9 mouse cellular contexts compared by ENCODE assay signal in the genomic region with DNA sequence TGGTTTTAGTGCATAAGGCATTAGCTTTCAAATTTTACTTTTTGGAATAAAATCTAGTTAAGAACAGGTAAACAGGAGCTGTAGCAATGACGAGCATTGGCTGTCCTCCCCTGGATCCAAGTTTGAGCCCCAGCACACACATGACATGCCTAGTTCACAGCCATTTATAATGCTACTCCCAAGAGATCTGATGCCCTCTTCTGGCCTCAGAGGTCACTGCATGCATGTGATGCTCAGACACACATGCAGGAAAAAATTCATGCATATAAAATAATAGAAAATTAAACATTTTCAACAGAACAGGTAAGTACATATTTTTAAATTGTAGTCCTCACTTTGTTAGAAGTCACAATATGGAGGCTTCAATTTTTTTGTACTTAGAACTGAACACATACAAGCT.
DNase-seq lines count a peak whose midpoint lies in the region; ATAC-seq and TF ChIP-seq lines count a peak whose summit lies in the region.
"Had no signal": no experiment of that assay in that cellular context is flagged by ENCODE, and none has a peak within 500 bp of the region (broad histone marks: within the 10 kb centered on the region; RNA-seq: fewer than 3 reads in every experiment).

No protein-coding gene starts in this region.

- DNase-seq in forebrain, embryonic 10.5 days (ENCODE audit: extremely low spot score, low spot score): peak; percentile 26
- DNase-seq in midbrain, embryonic 14.5 days: peak; percentile 24
- DNase-seq in c-Kit-positive CD71-positive TER-119-positive erythroid progenitor cells, embryonic 14.5 days (ENCODE audit: low spot score): peak; percentile 26
- peak; percentile 45 for DNase-seq in kidney, postnatal 0 days (ENCODE audit: low spot score)
- peak; percentile 72 for DNase-seq in thymus, postnatal 25 days

- WGBS in forebrain, embryonic 10.5 days: 63% methylated on average over 1 of the region's 1 CpGs
- 59% methylated on average over 1 of the region's 1 CpGs for WGBS in forebrain, embryonic 12.5 days
- 65% methylated on average over 1 of the region's 1 CpGs for WGBS in midbrain, embryonic 14.5 days
- 73% methylated on average over 1 of the region's 1 CpGs for WGBS in midbrain, embryonic 13.5 days
- 76% methylated on average over 1 of the region's 1 CpGs for WGBS in kidney, postnatal 0 days

- H3K9ac ChIP-seq in forebrain, embryonic 12.5 days: no peak overlapping the region
- no peak overlapping the region for H3K9ac ChIP-seq in midbrain, embryonic 14.5 days (replicated peaks; ENCODE audit: low read length)
- no peak overlapping the region for H3K9ac ChIP-seq in midbrain, embryonic 13.5 days (replicated peaks)
- H3K9ac ChIP-seq in kidney, postnatal 0 days (ENCODE audit: low read depth, low read length): no peak overlapping the region
- H3K9ac ChIP-seq: heart, embryonic 15.5 days had no signal

- peak; percentile 65 for TF ChIP-seq CTCF in kidney, postnatal 0 days (IDR thresholded peaks at IDR 0.05; ENCODE audit: low read depth)

- H3K27ac ChIP-seq in forebrain, embryonic 10.5 days: no peak overlapping the region
- no peak overlapping the region for H3K27ac ChIP-seq in forebrain, embryonic 12.5 days
- H3K27ac ChIP-seq in midbrain, embryonic 14.5 days (replicated peaks; ENCODE audit: low read depth, low read length): no peak overlapping the region
- no peak overlapping the region for H3K27ac ChIP-seq in midbrain, embryonic 13.5 days
- H3K27ac ChIP-seq in kidney, postnatal 0 days: no peak overlapping the region
- H3K27ac ChIP-seq: heart, embryonic 15.5 days had no signal

- no peaks in the 10 kb centered on the region for H3K36me3 ChIP-seq in forebrain, embryonic 10.5 days (replicated peaks)
- no peaks in the 10 kb centered on the region for H3K36me3 ChIP-seq in forebrain, embryonic 12.5 days (replicated peaks)
- H3K36me3 ChIP-seq in midbrain, embryonic 14.5 days (ENCODE audit: control insufficient read depth, insufficient read depth, low read length): no peaks in the 10 kb centered on the region
- no peaks in the 10 kb centered on the region for H3K36me3 ChIP-seq in midbrain, embryonic 13.5 days
- no peaks in the 10 kb centered on the region for H3K36me3 ChIP-seq in kidney, postnatal 0 days (ENCODE audit: insufficient read depth, low read length)
- H3K36me3 ChIP-seq: heart, embryonic 15.5 days had no signal

- no peaks in the 10 kb centered on the region for H3K9me3 ChIP-seq in forebrain, embryonic 10.5 days
- H3K9me3 ChIP-seq in forebrain, embryonic 12.5 days: no peaks in the 10 kb centered on the region
- no peaks in the 10 kb centered on the region for H3K9me3 ChIP-seq in midbrain, embryonic 14.5 days (ENCODE audit: control insufficient read depth, low read length)
- no peaks in the 10 kb centered on the region for H3K9me3 ChIP-seq in midbrain, embryonic 13.5 days
- no peaks in the 10 kb centered on the region for H3K9me3 ChIP-seq in kidney, postnatal 0 days (replicated peaks; ENCODE audit: low read length)
- H3K9me3 ChIP-seq: heart, embryonic 15.5 days had no signal

- no peak overlapping the region for H3K4me3 ChIP-seq in forebrain, embryonic 10.5 days
- no peak overlapping the region for H3K4me3 ChIP-seq in forebrain, embryonic 12.5 days (replicated peaks)
- no peak overlapping the region for H3K4me3 ChIP-seq in midbrain, embryonic 14.5 days (replicated peaks; ENCODE audit: low read depth, low read length)
- H3K4me3 ChIP-seq in midbrain, embryonic 13.5 days (replicated peaks): no peak overlapping the region
- H3K4me3 ChIP-seq in kidney, postnatal 0 days (replicated peaks; ENCODE audit: low read depth, low read length): no peak overlapping the region
- H3K4me3 ChIP-seq: heart, embryonic 15.5 days had no signal

- no peaks in the 10 kb centered on the region for H3K27me3 ChIP-seq in forebrain, embryonic 10.5 days (ENCODE audit: poor library complexity, severe bottlenecking)
- no peaks in the 10 kb centered on the region for H3K27me3 ChIP-seq in forebrain, embryonic 12.5 days
- no peaks in the 10 kb centered on the region for H3K27me3 ChIP-seq in midbrain, embryonic 14.5 days (ENCODE audit: control insufficient read depth, insufficient read depth, low read length)
- no peaks in the 10 kb centered on the region for H3K27me3 ChIP-seq in midbrain, embryonic 13.5 days
- H3K27me3 ChIP-seq in kidney, postnatal 0 days (ENCODE audit: insufficient read depth, low read length): no peaks in the 10 kb centered on the region
- H3K27me3 ChIP-seq: heart, embryonic 15.5 days had no signal

- no peak overlapping the region for H3K4me2 ChIP-seq in forebrain, embryonic 12.5 days
- no peak overlapping the region for H3K4me2 ChIP-seq in midbrain, embryonic 14.5 days (ENCODE audit: low read length)
- no peak overlapping the region for H3K4me2 ChIP-seq in midbrain, embryonic 13.5 days (replicated peaks)
- no peak overlapping the region for H3K4me2 ChIP-seq in kidney, postnatal 0 days (ENCODE audit: low read length)
- H3K4me2 ChIP-seq: heart, embryonic 15.5 days had no signal

- ATAC-seq in forebrain, embryonic 12.5 days (ENCODE audit: low FRiP score): no peak
- ATAC-seq in midbrain, embryonic 14.5 days (ENCODE audit: low FRiP score, low TSS enrichment): no peak
- no peak for ATAC-seq in midbrain, embryonic 13.5 days
- no peak for ATAC-seq in kidney, postnatal 0 days (replicated peaks; ENCODE audit: low FRiP score, low read depth)
- ATAC-seq in megakaryocyte progenitor cell, adult 5-6 weeks (replicated peaks; ENCODE audit: poor library complexity): peak; percentile 95

- no peaks in the 10 kb centered on the region for H3K4me1 ChIP-seq in forebrain, embryonic 10.5 days
- no peaks in the 10 kb centered on the region for H3K4me1 ChIP-seq in forebrain, embryonic 12.5 days
- H3K4me1 ChIP-seq in midbrain, embryonic 14.5 days (ENCODE audit: control insufficient read depth, insufficient read depth, low read length): no peaks in the 10 kb centered on the region
- H3K4me1 ChIP-seq in midbrain, embryonic 13.5 days (replicated peaks): no peaks in the 10 kb centered on the region
- H3K4me1 ChIP-seq in kidney, postnatal 0 days (replicated peaks; ENCODE audit: insufficient read depth, low read length): no peaks in the 10 kb centered on the region
